Mouse (Mus musculus) hindbrain, embryonic 16.5 days (tissue): Measurements from ENCODE around the gene Gm20716. TPM values are rescaled to one million over a fixed set of nuclear protein-coding genes. Genes with fewer than 3 reads are reported as not detected.

Source experiments
- ATAC-seq: fragments of 200-750 bp; cut with Nextera tagmentation; 2 replicates; pipeline ENCODE4 v1.8.0; 2017; ENCODE audit warnings: moderate TSS enrichment, moderate library complexity
- H3K27ac ChIP-seq: fragments of 300-500 bp; sonication (generic); 2 replicates; pipeline ENCODE4 v1.5.1; 2014; ENCODE audit warnings: low read depth, mild to moderate bottlenecking, control low read depth, low read length, moderate library complexity
- H3K27me3 ChIP-seq: fragments of 300-500 bp; sonication (generic); replicated peaks from 2 replicates; pipeline ENCODE4 v1.6.1; 2014; ENCODE audit warnings: low read length; ENCODE audit not compliant: control insufficient read depth, insufficient read depth
- H3K36me3 ChIP-seq: fragments of 300-500 bp; sonication (generic); 2 replicates; pipeline ENCODE4 v1.6.1; 2014; ENCODE audit warnings: mild to moderate bottlenecking, low read length, moderate library complexity, mixed read lengths; ENCODE audit not compliant: control insufficient read depth, insufficient read depth
- H3K4me1 ChIP-seq: fragments of 300-500 bp; sonication (generic); 2 replicates; pipeline ENCODE4 v1.6.1; 2014; ENCODE audit warnings: low read depth, low read length; ENCODE audit not compliant: control insufficient read depth, insufficient read depth
- H3K4me2 ChIP-seq: fragments of 300-500 bp; sonication (generic); 2 replicates; pipeline ENCODE4 v1.6.1; 2014; ENCODE audit warnings: mild to moderate bottlenecking, low read length, control low read depth, moderate library complexity
- H3K4me3 ChIP-seq: fragments of 300-500 bp; sonication (generic); 2 replicates; pipeline ENCODE4 v1.5.1; 2014; ENCODE audit warnings: mild to moderate bottlenecking, low read length, control low read depth, moderate library complexity
- H3K9ac ChIP-seq: fragments of 300-500 bp; sonication (generic); 2 replicates; pipeline ENCODE4 v1.6.1; 2014; ENCODE audit warnings: low read depth, mild to moderate bottlenecking, control low read depth, low read length, moderate library complexity
- H3K9me3 ChIP-seq: fragments of 300-500 bp; sonication (generic); 2 replicates; pipeline ENCODE4 v1.6.1; 2014; ENCODE audit warnings: mild to moderate bottlenecking, low read length, moderate library complexity; ENCODE audit not compliant: control insufficient read depth
- WGBS: fragments of 180-500 bp; shearing (Covaris S2); extraction: QIAGEN DNeasy Blood & Tissue Kit; methylation state at CpG from one replicate; pipeline ENCODE4 v1.1.7; 2014; 5-methylcytosine and 5-hydroxymethylcytosine counted together
- polyA plus RNA-seq: library from polyadenylated mRNA; unstranded; fragments of >200 nt; fragmentation: Nextera tagmentation; extraction: Ambion mirVana; gene quantifications from 2 replicates; pipeline ENCODE4 v1.2.1, GENCODE M21; 2015

Gm20716 gene
- polyA plus RNA-seq, 1 experiment from 2014 or later: 16.8 TPM

DNA sequence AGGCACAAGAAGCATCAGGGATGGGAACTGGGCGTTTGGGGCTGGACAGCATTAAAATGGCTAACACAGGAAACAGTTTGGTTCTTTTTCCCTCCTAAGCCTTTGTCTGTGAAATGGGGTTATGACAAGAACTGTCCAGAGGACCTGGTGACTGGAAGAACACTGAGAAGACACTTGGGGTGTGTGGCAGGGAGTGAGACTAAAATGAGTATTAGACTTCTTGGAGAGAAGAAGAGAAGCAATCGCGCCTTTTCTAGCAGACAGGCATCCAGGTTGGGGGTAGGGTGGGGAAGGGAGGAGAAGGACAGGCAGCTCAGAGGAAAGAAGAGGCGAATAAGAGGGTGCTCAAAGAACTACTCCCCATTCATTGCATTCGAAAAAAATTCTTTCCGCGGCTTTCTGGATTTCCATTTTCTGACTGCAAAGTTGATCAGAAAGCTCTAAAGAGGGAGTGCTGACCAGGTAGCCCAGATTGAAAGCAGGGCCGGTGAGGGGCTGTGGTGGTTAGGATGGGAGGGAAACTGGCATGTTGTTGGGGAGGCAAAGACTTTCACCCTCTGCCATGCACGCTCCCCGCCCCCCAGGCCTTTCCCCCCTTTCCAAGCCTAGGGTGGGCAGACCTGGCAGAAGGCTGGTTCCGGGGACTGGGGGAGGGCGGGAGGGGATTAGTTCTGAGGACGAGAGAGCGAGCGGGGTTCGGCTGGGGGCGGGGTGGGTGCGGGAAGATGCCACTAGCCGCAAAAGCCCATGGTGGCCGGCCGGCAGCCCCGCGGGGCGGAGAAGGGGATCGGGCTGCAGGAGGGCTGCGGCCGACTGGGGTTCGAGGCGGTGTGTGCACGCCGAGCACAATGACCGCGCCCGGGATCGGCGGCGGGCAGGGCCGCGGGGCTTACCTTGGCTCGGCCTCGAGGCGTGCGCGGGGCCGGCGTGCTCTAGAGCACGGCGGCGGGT lies 24.2 kb downstream of the Gm20716 start:
- peak overlapping the region; percentile 99 for H3K27ac ChIP-seq
- peak overlapping the region; percentile 88 for H3K4me3 ChIP-seq
- H3K9ac ChIP-seq: peak overlapping the region; percentile 99
- peak; percentile 27 for ATAC-seq
- H3K4me1 ChIP-seq: peaks cover 26% of the 10 kb centered on the region
- peaks cover 9% of the 10 kb centered on the region for H3K36me3 ChIP-seq
- peak overlapping the region; percentile 92 for H3K4me2 ChIP-seq
- H3K9me3 ChIP-seq: no peaks in the 10 kb centered on the region
- no peaks in the 10 kb centered on the region for H3K27me3 ChIP-seq
- under 1% methylated on average over 48 of the region's 49 CpGs for WGBS

DNA sequence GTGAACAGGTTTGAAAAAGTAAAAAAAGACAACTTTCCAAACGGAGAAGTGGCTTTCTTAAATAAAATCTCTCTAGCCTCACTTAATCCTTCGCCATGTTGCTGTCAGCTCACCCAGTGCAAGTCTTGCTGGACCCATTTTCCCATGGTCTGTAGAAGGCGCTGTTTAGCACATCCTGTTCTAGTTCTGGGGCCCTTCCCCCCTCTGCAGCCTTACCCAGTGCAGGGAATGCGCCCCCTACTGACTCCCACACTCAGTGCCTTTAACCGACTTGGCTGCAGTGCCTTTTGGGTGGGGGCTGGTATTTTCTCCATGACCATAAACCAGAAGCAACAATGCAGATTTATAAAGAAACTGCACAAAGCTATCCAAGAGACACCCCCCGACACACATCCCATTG lies 24.9 kb downstream of the Gm20716 start:
- Histone ChIP-seq H3K4me3 (peak overlapping the region; percentile 88), H3K27ac (peak overlapping the region; percentile 99), H3K4me2 (peak overlapping the region; percentile 92), H3K27me3 (no peaks in the 10 kb centered on the region), H3K9me3 (no peaks in the 10 kb centered on the region), H3K36me3 (0 out of 2 replicates have a peak, but pooled peaks cover 3% of the 10 kb centered on the region), H3K4me1 (peaks cover 32% of the 10 kb centered on the region), H3K9ac (peak overlapping the region; percentile 99)
- peak; percentile 38; the same call in 1 of the 2 replicates for ATAC-seq
- 7% methylated on average over 6 of the region's 6 CpGs for WGBS

DNA sequence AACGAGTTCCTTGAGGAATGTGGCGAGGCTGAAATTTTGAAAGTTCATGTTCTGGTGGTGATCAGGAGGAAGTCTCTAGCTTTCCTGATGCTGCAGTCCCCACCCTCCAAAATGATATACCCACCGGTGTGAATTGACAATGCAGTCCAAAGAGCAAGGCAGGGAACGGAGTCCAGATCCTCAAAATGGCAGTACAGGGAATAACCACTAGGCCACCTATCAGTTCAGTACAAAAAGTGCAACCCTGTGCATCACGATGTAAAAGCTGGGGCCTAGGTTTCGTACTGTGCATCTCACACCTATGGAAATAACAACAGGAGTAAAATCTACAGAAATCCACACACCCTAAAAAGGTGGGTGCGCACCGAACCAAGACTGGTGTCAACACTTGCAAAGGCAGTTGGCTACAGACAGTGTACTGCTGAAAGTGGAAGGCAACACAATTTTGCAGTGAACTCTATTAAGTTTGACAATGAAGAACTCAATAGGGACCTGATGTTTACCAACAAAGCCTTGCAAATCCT lies 25.6 kb downstream of the Gm20716 start:
- no peak overlapping the region for H3K9ac ChIP-seq
- WGBS: 81% methylated on average over 8 of the region's 8 CpGs
- no peak overlapping the region for H3K27ac ChIP-seq
- 0 out of 2 replicates have a peak, but pooled peaks cover 3% of the 10 kb centered on the region for H3K36me3 ChIP-seq
- no peaks in the 10 kb centered on the region for H3K9me3 ChIP-seq
- peaks cover 37% of the 10 kb centered on the region for H3K4me1 ChIP-seq
- ATAC-seq: no peak
- no peaks in the 10 kb centered on the region for H3K27me3 ChIP-seq
- H3K4me2 ChIP-seq: peak overlapping the region; percentile 92
- peak overlapping the region; percentile 88 for H3K4me3 ChIP-seq

DNA sequence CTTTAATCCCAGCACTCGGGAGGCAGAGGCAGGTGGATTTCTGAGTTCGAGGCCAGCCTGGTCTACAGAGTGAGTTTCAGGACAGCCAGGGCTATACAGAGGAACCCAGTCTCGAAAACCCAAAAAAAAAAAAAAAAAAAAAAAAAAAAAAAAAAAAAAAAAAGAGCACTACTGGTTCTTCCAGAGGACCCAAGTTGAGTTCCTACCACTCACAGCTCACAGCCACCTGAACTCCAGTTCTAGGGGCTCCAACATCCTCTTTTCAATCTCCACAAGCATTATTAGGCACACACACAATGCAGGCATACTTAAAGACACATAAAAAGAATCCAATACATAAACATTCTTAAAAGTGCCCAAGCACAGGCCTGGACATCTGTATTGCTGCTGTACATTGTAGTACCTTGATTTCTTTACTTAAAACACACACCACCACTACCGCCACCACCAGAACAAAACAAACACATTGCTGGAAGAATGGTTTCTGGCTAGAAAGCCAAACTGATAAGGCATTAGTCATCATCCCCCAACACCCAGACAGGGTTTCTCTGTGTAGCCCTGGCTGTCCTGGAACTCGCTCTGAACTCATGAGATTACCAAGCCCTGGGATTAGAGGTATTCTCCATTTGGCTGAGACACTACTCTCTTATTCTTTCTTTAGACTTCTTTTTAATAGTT lies 30.0 kb downstream of the Gm20716 start:
- no peak for ATAC-seq
- Histone ChIP-seq H3K4me2 (no peak overlapping the region), H3K27me3 (no peaks in the 10 kb centered on the region), H3K36me3 (0 out of 2 replicates have a peak, but pooled peaks cover 3% of the 10 kb centered on the region), H3K4me1 (peaks cover 58% of the 10 kb centered on the region), H3K4me3 (no peak overlapping the region), H3K27ac (no peak overlapping the region), H3K9me3 (no peaks in the 10 kb centered on the region), H3K9ac (no peak overlapping the region)
- WGBS: 81% methylated on average over 5 of the region's 5 CpGs

DNA sequence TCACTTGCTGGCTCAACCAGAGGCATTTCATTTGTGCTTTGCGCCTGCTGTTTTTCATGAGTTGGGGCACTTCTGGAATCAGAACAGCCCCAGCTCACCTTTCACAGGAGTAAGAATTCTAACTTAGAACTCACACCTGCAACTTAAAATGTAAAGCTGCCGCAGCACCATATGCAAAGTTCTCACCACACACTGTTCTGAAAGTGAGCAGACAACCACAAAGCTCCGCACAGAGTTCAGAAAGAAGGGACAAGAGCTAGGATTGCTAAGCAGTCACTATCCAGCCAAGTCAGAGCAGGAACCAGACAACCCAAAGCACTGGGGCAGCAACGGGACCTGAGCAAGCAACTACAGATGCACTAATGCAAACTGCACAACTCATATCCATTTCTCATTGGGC lies 30.7 kb downstream of the Gm20716 start:
- 76% methylated on average over 4 of the region's 4 CpGs for WGBS
- no peak overlapping the region for H3K4me2 ChIP-seq
- no peak overlapping the region for H3K4me3 ChIP-seq
- 0 out of 2 replicates have a peak, but pooled peaks cover 3% of the 10 kb centered on the region for H3K36me3 ChIP-seq
- no peak overlapping the region for H3K27ac ChIP-seq
- H3K9ac ChIP-seq: no peak overlapping the region
- no peaks in the 10 kb centered on the region for H3K9me3 ChIP-seq
- H3K27me3 ChIP-seq: no peaks in the 10 kb centered on the region
- no peak for ATAC-seq
- peaks cover 52% of the 10 kb centered on the region for H3K4me1 ChIP-seq

DNA sequence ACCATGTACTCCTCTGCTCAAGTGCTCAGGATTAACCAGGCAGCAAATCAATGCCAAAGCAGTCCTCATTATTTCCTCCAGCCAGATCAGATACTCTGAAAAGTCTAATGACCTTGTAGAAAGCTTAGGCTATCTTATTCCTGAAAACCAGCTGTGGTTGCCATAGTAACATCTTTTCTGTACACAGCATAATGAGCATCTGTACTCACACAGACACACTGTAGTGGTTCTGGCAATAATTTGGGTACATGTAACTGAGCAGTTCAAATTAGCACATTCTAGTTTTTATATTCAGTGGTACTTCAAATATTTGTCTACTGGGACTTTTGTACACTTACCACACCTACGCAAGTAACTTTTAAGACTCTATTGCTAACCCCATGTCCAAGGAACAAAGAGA lies 31.7 kb downstream of the Gm20716 start:
- Histone ChIP-seq H3K36me3 (0 out of 2 replicates have a peak, but pooled peaks cover 2% of the 10 kb centered on the region), H3K27me3 (no peaks in the 10 kb centered on the region), H3K4me3 (no peak overlapping the region), H3K9ac (no peak overlapping the region), H3K4me1 (peaks cover 51% of the 10 kb centered on the region), H3K9me3 (no peaks in the 10 kb centered on the region), H3K27ac (no peak overlapping the region), H3K4me2 (no peak overlapping the region)
- no peak for ATAC-seq
- 80% methylated on average over 1 of the region's 1 CpGs for WGBS

DNA sequence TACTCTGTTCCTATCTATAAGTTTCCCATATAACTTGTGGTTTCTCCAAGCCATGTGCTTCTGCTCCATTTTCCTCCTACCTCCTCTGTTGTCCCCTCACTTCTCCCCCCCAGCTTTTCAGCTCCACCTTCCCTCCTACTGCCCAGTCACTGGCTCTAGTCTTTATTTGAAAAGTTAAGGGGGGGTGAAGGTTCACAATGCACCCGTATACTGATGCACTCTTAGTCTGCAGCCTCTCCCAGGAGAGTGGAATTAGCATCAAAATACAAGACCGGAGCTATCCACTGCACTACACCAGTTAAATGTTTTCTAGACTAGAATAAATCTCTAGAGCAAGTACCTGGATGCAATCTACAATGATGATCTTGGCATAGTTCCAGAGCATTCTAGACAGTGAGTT lies 34.4 kb downstream of the Gm20716 start:
- Histone ChIP-seq H3K36me3 (no peaks in the 10 kb centered on the region), H3K4me2 (no peak overlapping the region), H3K27ac (no peak overlapping the region), H3K27me3 (no peaks in the 10 kb centered on the region), H3K4me3 (no peak overlapping the region), H3K9me3 (no peaks in the 10 kb centered on the region), H3K9ac (no peak overlapping the region), H3K4me1 (peaks cover 42% of the 10 kb centered on the region)
- ATAC-seq: no peak
- 29% methylated on average over 2 of the region's 2 CpGs for WGBS

DNA sequence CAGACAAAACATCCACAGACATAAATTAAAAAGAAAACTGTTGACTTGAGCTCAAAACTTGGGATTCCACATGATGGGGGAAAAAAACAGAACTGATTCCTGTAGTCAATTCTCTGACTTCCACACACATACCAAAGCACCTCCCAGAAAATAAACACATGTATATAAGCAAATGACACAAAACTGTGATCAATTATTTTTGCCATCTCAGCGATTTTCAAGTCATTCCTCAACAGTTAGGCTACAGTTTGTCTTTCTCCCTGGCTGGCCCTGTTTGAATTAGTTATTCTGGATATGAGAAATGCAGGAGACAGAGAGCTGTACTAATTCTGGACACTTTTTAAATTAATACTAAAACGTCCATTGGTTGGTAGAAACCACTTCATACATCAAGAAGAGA lies 36.5 kb downstream of the Gm20716 start:
- 75% methylated on average over 2 of the region's 2 CpGs for WGBS
- no peaks in the 10 kb centered on the region for H3K9me3 ChIP-seq
- no peak for ATAC-seq
- peaks cover 27% of the 10 kb centered on the region for H3K4me1 ChIP-seq
- H3K27me3 ChIP-seq: no peaks in the 10 kb centered on the region
- no peak overlapping the region for H3K4me2 ChIP-seq
- H3K4me3 ChIP-seq: no peak overlapping the region
- no peak overlapping the region for H3K9ac ChIP-seq
- H3K36me3 ChIP-seq: no peaks in the 10 kb centered on the region
- H3K27ac ChIP-seq: no peak overlapping the region

DNA sequence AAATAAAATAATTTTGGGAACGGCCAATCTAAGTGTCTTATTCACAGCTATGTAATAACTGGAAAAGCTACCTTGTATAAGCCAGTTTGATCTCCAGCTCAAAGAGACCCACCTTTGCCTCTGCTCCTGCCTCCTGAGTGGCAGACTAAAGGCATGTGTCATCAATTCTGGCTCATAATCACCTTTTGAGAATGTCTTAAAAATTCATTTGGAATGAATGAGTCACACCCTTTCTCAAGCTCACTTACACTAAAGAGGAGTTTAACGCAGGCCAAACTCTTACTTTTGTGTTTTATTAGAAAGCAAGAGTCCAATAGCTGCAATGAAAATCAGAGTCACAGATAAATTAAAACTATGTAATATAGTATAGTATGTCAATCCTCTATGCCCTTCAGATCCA lies 38.3 kb downstream of the Gm20716 start:
- no peak overlapping the region for H3K4me3 ChIP-seq
- peaks cover 19% of the 10 kb centered on the region for H3K4me1 ChIP-seq
- no peak overlapping the region for H3K4me2 ChIP-seq
- H3K9me3 ChIP-seq: no peaks in the 10 kb centered on the region
- H3K36me3 ChIP-seq: 0 out of 2 replicates have a peak, but pooled peaks cover 2% of the 10 kb centered on the region
- H3K27me3 ChIP-seq: no peaks in the 10 kb centered on the region
- no peak overlapping the region for H3K9ac ChIP-seq
- no peak for ATAC-seq
- 92% methylated on average over 2 of the region's 2 CpGs for WGBS
- H3K27ac ChIP-seq: no peak overlapping the region
